Mouse (Mus musculus): Measurements from ENCODE around the gene Morc3. TPM values are rescaled to one million over a fixed set of nuclear protein-coding genes. Genes with fewer than 3 reads are reported as not detected.

Morc3 gene
- polyA plus RNA-seq, 1 experiment from 2014 or later: 33.1 TPM

DNA sequence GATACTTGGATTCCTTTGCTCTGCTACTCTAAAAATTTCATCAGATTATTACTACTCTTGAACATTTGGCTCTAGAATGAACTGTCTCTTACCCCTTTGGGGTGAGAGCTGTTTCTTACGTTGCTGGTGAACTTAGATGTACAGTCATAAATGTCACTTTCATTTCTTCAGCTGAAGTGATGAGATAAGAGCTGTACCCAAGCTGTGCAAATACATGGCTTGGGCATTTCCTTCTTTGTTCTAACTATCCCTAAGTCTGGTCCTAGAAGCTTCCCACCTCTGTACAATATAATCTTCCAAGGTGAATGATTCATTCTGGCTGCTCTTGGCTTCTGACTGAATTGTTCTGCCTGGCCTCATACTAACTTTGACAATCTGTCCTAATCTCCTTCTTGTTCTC lies 7.1 kb downstream of the Morc3 start:
- Histone ChIP-seq H3K9me3 (no peaks in the 10 kb centered on the region), H3K36me3 (0 out of 2 replicates have a peak, but pooled peaks cover 8% of the 10 kb centered on the region), H3K4me2 (no peak overlapping the region), H3K4me3 (no peak overlapping the region), H3K27ac (no peak overlapping the region), H3K9ac (no peak overlapping the region), H3K27me3 (no peaks in the 10 kb centered on the region), H3K4me1 (peaks cover 6% of the 10 kb centered on the region)
- WGBS: 60% methylated on average over 1 of the region's 1 CpGs
- no peak for ATAC-seq (ENCODE audit: borderline replicate concordance, extremely low read depth, low FRiP score, low TSS enrichment)

DNA sequence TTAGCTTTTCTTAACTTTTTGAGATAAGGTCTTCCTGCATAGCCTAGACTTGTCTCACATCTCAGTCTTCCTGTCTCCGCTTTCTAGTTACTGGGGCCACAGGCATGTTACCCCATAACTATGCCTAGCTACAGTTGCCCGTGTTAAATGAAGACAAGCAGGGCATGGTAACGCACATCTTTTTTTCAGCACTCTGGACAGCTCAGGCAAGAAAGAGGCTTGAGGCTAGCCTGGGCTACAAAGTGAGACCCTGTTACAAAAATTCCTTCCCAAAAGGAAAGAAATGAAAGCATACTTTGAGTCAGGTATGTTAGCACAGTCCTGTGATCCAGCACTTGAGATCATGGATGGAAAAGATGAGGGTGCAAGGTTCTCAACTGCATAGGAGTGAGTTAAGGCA lies 18.6 kb downstream of the Morc3 start:
- no peak overlapping the region for H3K27ac ChIP-seq
- H3K4me2 ChIP-seq: no peak overlapping the region
- no peak for ATAC-seq (ENCODE audit: borderline replicate concordance, extremely low read depth, low FRiP score, low TSS enrichment)
- no peaks in the 10 kb centered on the region for H3K9me3 ChIP-seq
- H3K4me3 ChIP-seq: no peak overlapping the region
- H3K4me1 ChIP-seq: no peaks in the 10 kb centered on the region
- 97% methylated on average over 3 of the region's 3 CpGs for WGBS
- H3K27me3 ChIP-seq: no peaks in the 10 kb centered on the region
- no peak overlapping the region for H3K9ac ChIP-seq
- peaks cover 84% of the 10 kb centered on the region for H3K36me3 ChIP-seq

- Histone ChIP-seq H3K27me3 (no peaks in the 10 kb centered on the region), H3K36me3 (peaks cover 76% of the 10 kb centered on the region), H3K9ac (no peak overlapping the region), H3K4me1 (no peaks in the 10 kb centered on the region), H3K4me2 (no peak overlapping the region), H3K27ac (no peak overlapping the region), H3K4me3 (no peak overlapping the region), H3K9me3 (no peaks in the 10 kb centered on the region)
- 88% methylated on average over 4 of the region's 4 CpGs for WGBS
- ATAC-seq (ENCODE audit: borderline replicate concordance, extremely low read depth, low FRiP score, low TSS enrichment): no peak
These were observed 28.0 kb downstream of the Morc3 start for GRCm38 (mm10) chr16:93859967-93860366.

DNA sequence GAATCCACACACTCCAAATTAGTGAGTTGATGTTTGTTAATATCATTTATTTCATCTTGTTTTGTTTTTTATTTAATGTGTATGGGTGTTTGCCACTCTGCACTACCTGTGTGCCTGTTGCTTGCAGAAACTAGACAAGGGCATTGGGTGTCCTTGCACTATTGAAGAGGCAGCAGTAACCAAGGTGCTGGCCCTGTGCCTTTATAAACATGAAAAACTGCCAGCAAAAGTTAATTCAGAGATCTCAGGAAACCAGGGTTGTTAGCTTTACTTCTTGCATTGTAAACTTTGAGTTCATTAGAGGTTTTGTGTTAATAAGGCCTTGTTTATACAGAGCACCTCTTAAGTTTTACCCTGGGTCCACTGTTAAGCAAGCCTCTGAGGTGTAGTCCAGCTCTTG lies 28.8 kb downstream of the Morc3 start:
- H3K9me3 ChIP-seq: no peaks in the 10 kb centered on the region
- peaks cover 77% of the 10 kb centered on the region for H3K36me3 ChIP-seq
- H3K27me3 ChIP-seq: no peaks in the 10 kb centered on the region
- H3K4me1 ChIP-seq: no peaks in the 10 kb centered on the region
- H3K4me3 ChIP-seq: no peak overlapping the region
- no peak overlapping the region for H3K4me2 ChIP-seq
- no peak for ATAC-seq (ENCODE audit: borderline replicate concordance, extremely low read depth, low FRiP score, low TSS enrichment)
- H3K9ac ChIP-seq: no peak overlapping the region
- no peak overlapping the region for H3K27ac ChIP-seq

GRCm38 (mm10) chr16:93874841-93875240 lies 42.9 kb downstream of the Morc3 start:
- H3K4me2 ChIP-seq: no peak overlapping the region
- H3K9me3 ChIP-seq: no peaks in the 10 kb centered on the region
- H3K4me3 ChIP-seq: no peak overlapping the region
- H3K27me3 ChIP-seq: no peaks in the 10 kb centered on the region
- no peak for ATAC-seq (ENCODE audit: borderline replicate concordance, extremely low read depth, low FRiP score, low TSS enrichment)
- no peaks in the 10 kb centered on the region for H3K4me1 ChIP-seq
- H3K9ac ChIP-seq: no peak overlapping the region
- H3K36me3 ChIP-seq: peaks cover 70% of the 10 kb centered on the region
- WGBS: 82% methylated on average over 13 of the region's 13 CpGs
- no peak overlapping the region for H3K27ac ChIP-seq

DNA sequence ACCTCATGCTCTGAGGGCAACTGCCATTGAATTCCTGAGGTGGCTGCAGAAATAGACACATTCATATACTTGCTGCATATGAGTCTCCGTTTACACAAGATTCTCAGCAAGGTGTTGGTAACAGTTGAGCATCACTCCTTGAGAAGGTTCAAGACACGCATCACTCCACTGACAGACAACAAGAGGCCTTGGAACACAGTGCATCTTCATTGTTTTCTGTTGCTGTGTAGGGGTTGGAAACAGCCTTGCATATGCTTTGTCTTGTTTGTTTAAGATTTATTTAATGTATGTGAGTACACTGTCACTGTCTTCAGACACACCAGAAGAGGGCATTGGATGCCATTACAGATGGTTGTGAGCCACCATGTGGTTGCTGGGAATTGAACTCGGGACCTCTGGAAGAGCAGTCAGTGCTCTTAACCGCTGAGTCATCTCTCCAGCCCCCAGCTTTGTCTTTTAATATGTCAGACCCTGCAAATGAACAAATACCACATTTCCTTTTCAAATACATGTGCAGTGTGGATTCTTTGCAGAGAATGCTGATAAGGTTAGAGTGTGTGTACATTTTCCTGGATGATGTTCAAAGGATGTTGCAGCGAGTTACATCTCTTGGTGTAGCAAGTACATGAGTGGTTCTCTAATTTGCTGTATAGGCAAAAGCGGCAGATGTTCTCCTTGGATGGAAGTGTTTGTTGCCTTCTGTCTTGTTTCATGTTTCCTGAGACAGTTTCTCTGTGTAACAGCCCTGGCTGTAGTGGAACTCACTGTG lies 45.9 kb downstream of the Morc3 start:
- Histone ChIP-seq H3K9ac (no peak overlapping the region), H3K27ac (no peak overlapping the region), H3K9me3 (no peaks in the 10 kb centered on the region), H3K4me1 (no peaks in the 10 kb centered on the region), H3K4me3 (no peak overlapping the region), H3K4me2 (no peak overlapping the region), H3K36me3 (peaks cover 43% of the 10 kb centered on the region), H3K27me3 (no peaks in the 10 kb centered on the region)
- ATAC-seq (ENCODE audit: borderline replicate concordance, extremely low read depth, low FRiP score, low TSS enrichment): no peak
- 70% methylated on average over 6 of the region's 6 CpGs for WGBS

DNA sequence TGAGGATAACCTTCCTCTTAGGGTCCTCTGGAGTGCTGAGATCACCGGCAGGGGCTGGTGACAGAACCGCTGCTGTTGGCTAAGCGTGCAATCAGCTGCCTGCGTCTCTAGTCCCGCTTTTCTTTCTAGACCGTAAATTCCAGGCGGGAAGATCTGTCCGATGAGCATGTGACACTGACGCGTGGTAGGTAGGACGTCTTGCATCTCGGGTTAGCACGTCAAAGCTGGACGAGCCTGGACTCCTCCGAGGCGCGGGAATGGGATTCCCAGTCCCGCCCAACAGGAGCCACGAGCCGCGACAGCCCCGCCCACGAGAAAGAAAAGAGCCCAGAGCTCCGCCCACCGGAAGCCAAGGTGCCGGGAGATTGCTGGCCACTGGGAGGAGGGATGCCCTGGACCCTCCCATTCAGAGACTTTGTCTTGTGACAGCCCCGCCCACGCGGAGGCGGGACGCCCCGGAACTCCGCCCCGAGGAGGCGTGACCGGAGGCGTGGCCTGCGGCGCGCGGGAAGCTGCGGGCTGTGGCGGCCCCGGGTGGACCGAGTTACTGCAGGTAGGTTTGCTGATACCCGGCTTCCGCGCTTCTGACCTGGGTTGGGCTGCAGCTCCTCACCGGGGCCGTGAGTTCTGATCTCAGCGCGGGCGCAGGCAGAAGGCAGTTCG lies 51.6 kb downstream of the Morc3 start, which contains the start of gene Chaf1b:
TSS of gene Chaf1b (plus strand) at position 479 of the 663 bp plus-strand sequence.
- peak within 1 kb of the TSS; percentile 94 for H3K4me2 ChIP-seq
- 0 out of 2 replicates have a peak, but pooled peaks cover 11% of the 10 kb centered on the region for H3K4me1 ChIP-seq
- WGBS: under 1% methylated on average over 54 of the region's 54 CpGs
- peak within 1 kb of the TSS; percentile 67 for H3K9ac ChIP-seq
- H3K27me3 ChIP-seq: no peaks in the 10 kb centered on the region
- H3K4me3 ChIP-seq: peak within 1 kb of the TSS; percentile 85
- ATAC-seq (ENCODE audit: borderline replicate concordance, extremely low read depth, low FRiP score, low TSS enrichment): peak; percentile 95
- peak within 1 kb of the TSS; percentile 54 for H3K27ac ChIP-seq
- no peaks in the 10 kb centered on the region for H3K9me3 ChIP-seq
- H3K36me3 ChIP-seq: peaks cover 12% of the 10 kb centered on the region

GRCm38 (mm10) chr16:93884086-93884721 lies 52.3 kb downstream of the Morc3 start:
- H3K27ac ChIP-seq: peak overlapping the region; percentile 54
- no peaks in the 10 kb centered on the region for H3K27me3 ChIP-seq
- H3K4me2 ChIP-seq: peak overlapping the region; percentile 94
- peak; percentile 59 for ATAC-seq (ENCODE audit: borderline replicate concordance, extremely low read depth, low FRiP score, low TSS enrichment)
- WGBS: under 1% methylated on average over 43 of the region's 43 CpGs
- H3K36me3 ChIP-seq: peaks cover 17% of the 10 kb centered on the region
- H3K4me3 ChIP-seq: peak overlapping the region; percentile 85
- H3K4me1 ChIP-seq: 0 out of 2 replicates have a peak, but pooled peaks cover 11% of the 10 kb centered on the region
- H3K9me3 ChIP-seq: no peaks in the 10 kb centered on the region
- peak overlapping the region; percentile 67 for H3K9ac ChIP-seq

- peaks cover 21% of the 10 kb centered on the region for H3K36me3 ChIP-seq
- H3K4me3 ChIP-seq: peak overlapping the region; percentile 85
- no peaks in the 10 kb centered on the region for H3K27me3 ChIP-seq
- 40% methylated on average over 5 of the region's 5 CpGs for WGBS
- no peak overlapping the region for H3K27ac ChIP-seq
- H3K9me3 ChIP-seq: no peaks in the 10 kb centered on the region
- ATAC-seq (ENCODE audit: borderline replicate concordance, extremely low read depth, low FRiP score, low TSS enrichment): no peak
- H3K4me1 ChIP-seq: 0 out of 2 replicates have a peak, but pooled peaks cover 11% of the 10 kb centered on the region
- H3K4me2 ChIP-seq: peak overlapping the region; percentile 94
- peak overlapping the region; percentile 67 for H3K9ac ChIP-seq
These were observed 52.8 kb downstream of the Morc3 start for GRCm38 (mm10) chr16:93884722-93885113.

DNA sequence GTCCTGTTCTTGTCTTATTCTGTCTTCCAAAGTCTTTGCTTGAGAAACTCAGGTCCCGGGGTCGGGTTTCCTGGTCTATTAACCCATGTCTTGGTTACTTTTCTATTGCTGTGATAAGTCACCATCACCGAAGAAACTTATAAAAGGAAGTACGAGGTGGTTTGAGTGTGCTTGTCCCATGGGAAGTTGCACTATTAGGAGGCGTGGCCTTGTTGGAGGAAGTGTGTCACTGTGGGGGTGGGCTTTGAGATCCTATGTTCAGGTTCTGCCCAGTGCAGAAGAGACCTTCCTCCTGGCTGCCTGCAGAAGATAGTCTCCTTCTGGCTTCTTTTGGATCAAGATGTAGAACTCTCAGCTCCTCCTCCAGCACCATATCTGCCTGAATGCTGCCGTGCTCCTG lies 56.6 kb downstream of the Morc3 start:
- Histone ChIP-seq H3K4me2 (no peak overlapping the region), H3K36me3 (peaks cover 57% of the 10 kb centered on the region), H3K27ac (no peak overlapping the region), H3K9me3 (no peaks in the 10 kb centered on the region), H3K4me3 (no peak overlapping the region), H3K4me1 (peaks cover 11% of the 10 kb centered on the region; the same call in 1 of the 2 replicates), H3K27me3 (no peaks in the 10 kb centered on the region), H3K9ac (no peak overlapping the region)
- 83% methylated on average over 6 of the region's 6 CpGs for WGBS
- no peak for ATAC-seq (ENCODE audit: borderline replicate concordance, extremely low read depth, low FRiP score, low TSS enrichment)

- no peak overlapping the region for H3K27ac ChIP-seq
- H3K9me3 ChIP-seq: no peaks in the 10 kb centered on the region
- no peaks in the 10 kb centered on the region; the same call in 1 of the 2 replicates for H3K4me1 ChIP-seq
- ATAC-seq (ENCODE audit: borderline replicate concordance, extremely low read depth, low FRiP score, low TSS enrichment): no peak
- no peaks in the 10 kb centered on the region for H3K27me3 ChIP-seq
- peaks cover 72% of the 10 kb centered on the region for H3K36me3 ChIP-seq
- no peak overlapping the region for H3K9ac ChIP-seq
- H3K4me2 ChIP-seq: no peak overlapping the region
- WGBS: 82% methylated on average over 12 of the region's 12 CpGs
- no peak overlapping the region for H3K4me3 ChIP-seq
These were observed 59.2 kb downstream of the Morc3 start for GRCm38 (mm10) chr16:93890948-93891604.
